Mouse (Mus musculus): ENCODE results near the gene Fat1. TPM values are rescaled to one million over a fixed set of nuclear protein-coding genes. Genes with fewer than 3 reads are reported as not detected.

Gene Fat1
- polyA plus RNA-seq, 2 experiments: 0.98 to 1.3 TPM

- no peaks in the 10 kb centered on the region for H3K36me3 ChIP-seq (replicated peaks; ENCODE audit: control insufficient read depth, insufficient read depth, low read depth)
- TF ChIP-seq CTCF (IDR thresholded peaks at IDR 0.05; ENCODE audit: low read depth): no peak
- TF ChIP-seq EP300 (IDR thresholded peaks at IDR 0.05; ENCODE audit: low read depth): no peak
- no peaks in the 10 kb centered on the region for H3K9me3 ChIP-seq (ENCODE audit: control insufficient read depth, low read length)
- 39% methylated on average over 3 of the region's 3 CpGs for WGBS (ENCODE audit: insufficient replicate concordance)
- peaks cover 0 to 3% of the 10 kb centered on the region in 2 experiments; a peak in 1 of 4 replicates for H3K4me1 ChIP-seq (replicated peaks; ENCODE audit: control insufficient read depth in 2 of 2, insufficient read depth in 2 of 2, low read length in 1 of 2)
- no peak overlapping the region for H3K4me2 ChIP-seq (ENCODE audit: low read depth)
- H3K4me3 ChIP-seq (ENCODE audit: insufficient read depth in 1 of 2, low read depth in 2 of 2, low read length in 2 of 2): no peak overlapping the region
- no peaks in the 10 kb centered on the region for H3K27me3 ChIP-seq (ENCODE audit: control insufficient read depth, insufficient read depth, low read length)
- H3K9ac ChIP-seq (replicated peaks): no peak overlapping the region
- DNase-seq (ENCODE audit: low read depth in 3 of 3, low spot score in 3 of 3): no peak
- no peak for ATAC-seq (ENCODE audit: insufficient read depth)
- H3K27ac ChIP-seq: no peak overlapping the region
Measured at GRCm38 (mm10) chr8:44996493-44996892, 61.2 kb downstream of the Fat1 start.

GRCm38 (mm10) chr8:44997321-44997720 lies 62.1 kb downstream of the Fat1 start:
- Histone ChIP-seq H3K9ac (replicated peaks) (no peak overlapping the region), H3K4me3 (ENCODE audit: insufficient read depth in 1 of 2, low read depth in 2 of 2, low read length in 2 of 2) (no peak overlapping the region), H3K36me3 (replicated peaks; ENCODE audit: control insufficient read depth, insufficient read depth, low read depth) (no peaks in the 10 kb centered on the region), H3K4me1 (replicated peaks; ENCODE audit: control insufficient read depth in 2 of 2, insufficient read depth in 2 of 2, low read length in 1 of 2) (peaks cover 0 to 4% of the 10 kb centered on the region in 2 experiments; a peak in 1 of 4 replicates), H3K4me2 (ENCODE audit: low read depth) (no peak overlapping the region), H3K27me3 (ENCODE audit: control insufficient read depth, insufficient read depth, low read length) (no peaks in the 10 kb centered on the region), H3K9me3 (ENCODE audit: control insufficient read depth, low read length) (no peaks in the 10 kb centered on the region), H3K27ac (no peak overlapping the region)
- no peak for ATAC-seq (ENCODE audit: insufficient read depth)
- WGBS (ENCODE audit: insufficient replicate concordance): 51% methylated on average over 3 of the region's 3 CpGs
- DNase-seq (ENCODE audit: low read depth in 3 of 3, low spot score in 3 of 3): no peak
- TF ChIP-seq EP300 (IDR thresholded peaks at IDR 0.05; ENCODE audit: low read depth) (no peak), CTCF (IDR thresholded peaks at IDR 0.05; ENCODE audit: low read depth) (no peak)

GRCm38 (mm10) chr8:44997829-44998228 lies 62.6 kb downstream of the Fat1 start:
- Histone ChIP-seq H3K9me3 (ENCODE audit: control insufficient read depth, low read length) (no peaks in the 10 kb centered on the region), H3K4me3 (ENCODE audit: insufficient read depth in 1 of 2, low read depth in 2 of 2, low read length in 2 of 2) (no peak overlapping the region), H3K9ac (replicated peaks) (no peak overlapping the region), H3K27ac (no peak overlapping the region), H3K4me2 (ENCODE audit: low read depth) (no peak overlapping the region), H3K36me3 (replicated peaks; ENCODE audit: control insufficient read depth, insufficient read depth, low read depth) (no peaks in the 10 kb centered on the region), H3K27me3 (ENCODE audit: control insufficient read depth, insufficient read depth, low read length) (no peaks in the 10 kb centered on the region), H3K4me1 (replicated peaks; ENCODE audit: control insufficient read depth in 2 of 2, insufficient read depth in 2 of 2, low read length in 1 of 2) (peaks cover 0 to 4% of the 10 kb centered on the region in 2 experiments; a peak in 1 of 4 replicates)
- 23% methylated on average over 6 of the region's 6 CpGs for WGBS (ENCODE audit: insufficient replicate concordance)
- DNase-seq (ENCODE audit: low read depth in 3 of 3, low spot score in 3 of 3) (no peak), ATAC-seq (ENCODE audit: insufficient read depth) (no peak)
- no peak for TF ChIP-seq CTCF (IDR thresholded peaks at IDR 0.05; ENCODE audit: low read depth)
- TF ChIP-seq EP300 (IDR thresholded peaks at IDR 0.05; ENCODE audit: low read depth): no peak

- ATAC-seq (ENCODE audit: insufficient read depth): no peak
- H3K4me1 ChIP-seq (replicated peaks; ENCODE audit: control insufficient read depth in 2 of 2, insufficient read depth in 2 of 2, low read length in 1 of 2): peaks cover 0 to 4% of the 10 kb centered on the region in 2 experiments; a peak in 1 of 4 replicates
- no peak for DNase-seq (ENCODE audit: low read depth in 3 of 3, low spot score in 3 of 3)
- no peaks in the 10 kb centered on the region for H3K9me3 ChIP-seq (ENCODE audit: control insufficient read depth, low read length)
- H3K4me2 ChIP-seq (ENCODE audit: low read depth): no peak overlapping the region
- H3K27ac ChIP-seq: no peak overlapping the region
- H3K36me3 ChIP-seq (replicated peaks; ENCODE audit: control insufficient read depth, insufficient read depth, low read depth): no peaks in the 10 kb centered on the region
- WGBS (ENCODE audit: insufficient replicate concordance): 63% methylated on average over 9 of the region's 9 CpGs
- no peak overlapping the region for H3K9ac ChIP-seq (replicated peaks)
- no peaks in the 10 kb centered on the region for H3K27me3 ChIP-seq (ENCODE audit: control insufficient read depth, insufficient read depth, low read length)
- TF ChIP-seq CTCF (IDR thresholded peaks at IDR 0.05; ENCODE audit: low read depth): no peak
- TF ChIP-seq EP300 (IDR thresholded peaks at IDR 0.05; ENCODE audit: low read depth): no peak
- no peak overlapping the region for H3K4me3 ChIP-seq (ENCODE audit: insufficient read depth in 1 of 2, low read depth in 2 of 2, low read length in 2 of 2)
Measured at GRCm38 (mm10) chr8:44998275-44998674, 63.0 kb downstream of the Fat1 start.

GRCm38 (mm10) chr8:44998681-44999277 lies 63.5 kb downstream of the Fat1 start:
- Histone ChIP-seq H3K4me2 (ENCODE audit: low read depth) (no peak overlapping the region), H3K27ac (no peak overlapping the region), H3K9me3 (ENCODE audit: control insufficient read depth, low read length) (no peaks in the 10 kb centered on the region), H3K9ac (replicated peaks) (no peak overlapping the region), H3K4me3 (ENCODE audit: insufficient read depth in 1 of 2, low read depth in 2 of 2, low read length in 2 of 2) (no peak overlapping the region), H3K27me3 (ENCODE audit: control insufficient read depth, insufficient read depth, low read length) (no peaks in the 10 kb centered on the region), H3K36me3 (replicated peaks; ENCODE audit: control insufficient read depth, insufficient read depth, low read depth) (no peaks in the 10 kb centered on the region), H3K4me1 (replicated peaks; ENCODE audit: control insufficient read depth in 2 of 2, insufficient read depth in 2 of 2, low read length in 1 of 2) (peaks cover 0 to 4% of the 10 kb centered on the region in 2 experiments; a peak in 1 of 4 replicates)
- ATAC-seq (ENCODE audit: insufficient read depth) (no peak), DNase-seq (ENCODE audit: low read depth in 3 of 3, low spot score in 3 of 3) (no peak)
- WGBS (ENCODE audit: insufficient replicate concordance): 58% methylated on average over 11 of the region's 11 CpGs
- TF ChIP-seq CTCF (IDR thresholded peaks at IDR 0.05; ENCODE audit: low read depth) (no peak), EP300 (IDR thresholded peaks at IDR 0.05; ENCODE audit: low read depth) (no peak)
